Mouse (Mus musculus) hindbrain, embryonic 11.5 days (tissue): ENCODE data around the gene Utrn. TPM values are rescaled to one million over a fixed set of nuclear protein-coding genes. Genes with fewer than 3 reads are reported as not detected.

ENCODE experiments used
- ATAC-seq: fragments of 200-750 bp; cut with Nextera tagmentation; 2 replicates; pipeline ENCODE4 v1.8.0; 2017; ENCODE audit warnings: mild to moderate bottlenecking, moderate TSS enrichment, moderate library complexity; ENCODE audit not compliant: low FRiP score
- DNase-seq: peaks from one replicate; pipeline ENCODE4 v3.0.0-alpha.2; 2015; ENCODE audit warnings: low spot score
- H3K27ac ChIP-seq: fragments of 300-500 bp; sonication (generic); 2 replicates; pipeline ENCODE4 v1.5.1; 2014; ENCODE audit warnings: mild to moderate bottlenecking, low read depth, low read length
- H3K27me3 ChIP-seq: fragments of 300-500 bp; sonication (generic); 2 replicates; pipeline ENCODE4 v1.6.1; 2014; ENCODE audit warnings: mild to moderate bottlenecking, low read length, moderate library complexity, mixed read lengths; ENCODE audit not compliant: control insufficient read depth, insufficient read depth
- H3K36me3 ChIP-seq: fragments of 300-500 bp; sonication (generic); 2 replicates; pipeline ENCODE4 v1.6.1; 2014; ENCODE audit warnings: mild to moderate bottlenecking, low read length, moderate library complexity, mixed read lengths; ENCODE audit not compliant: control insufficient read depth, insufficient read depth
- H3K4me1 ChIP-seq: fragments of 300-500 bp; sonication (generic); replicated peaks from 2 replicates; pipeline ENCODE4 v1.6.1; 2014; ENCODE audit warnings: low read length, mixed read lengths; ENCODE audit not compliant: control insufficient read depth, insufficient read depth
- H3K4me2 ChIP-seq: fragments of 300-500 bp; sonication (generic); replicated peaks from 2 replicates; pipeline ENCODE4 v1.6.1; 2014; ENCODE audit warnings: mild to moderate bottlenecking, low read depth, low read length
- H3K4me3 ChIP-seq: fragments of 300-500 bp; sonication (generic); 2 replicates; pipeline ENCODE4 v1.5.1; 2014; ENCODE audit warnings: low read depth, low read length
- H3K9ac ChIP-seq: fragments of 300-500 bp; sonication (generic); 2 replicates; pipeline ENCODE4 v1.6.1; 2014; ENCODE audit warnings: low read depth, low read length
- H3K9me3 ChIP-seq: fragments of 300-500 bp; sonication (generic); 2 replicates; pipeline ENCODE4 v1.6.1; 2016; ENCODE audit warnings: low read length; ENCODE audit not compliant: control insufficient read depth
- WGBS: fragments of 180-500 bp; shearing (Covaris S2); extraction: QIAGEN DNeasy Blood & Tissue Kit; methylation state at CpG from one replicate; pipeline ENCODE4 v1.1.7; 2014; 5-methylcytosine and 5-hydroxymethylcytosine counted together
- polyA plus RNA-seq: library from polyadenylated mRNA; unstranded; fragments of >200 nt; fragmentation: Nextera tagmentation; extraction: Ambion mirVana; gene quantifications from 2 replicates; pipeline ENCODE4 v1.2.1, GENCODE M21; 2014

Gene Utrn
- polyA plus RNA-seq, 1 experiment from 2014 or later: 54.7 TPM

DNA sequence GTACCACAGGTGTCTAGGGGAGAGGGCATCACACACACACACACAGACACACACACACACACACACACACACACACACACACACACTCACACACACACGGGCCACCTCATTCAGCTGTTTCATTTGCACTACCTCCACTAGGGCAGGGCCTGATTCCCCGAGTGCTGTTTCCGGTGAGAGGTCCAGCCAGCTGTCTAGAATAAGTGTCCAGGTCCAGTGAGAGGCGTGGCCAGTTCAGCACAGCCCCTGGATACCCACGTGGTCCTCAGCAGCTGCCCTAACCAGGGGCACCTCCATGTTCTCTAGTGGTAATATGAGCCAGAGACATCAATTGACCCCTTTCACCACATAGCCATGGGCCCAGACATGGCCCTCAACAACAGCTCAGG, 35.0 kb upstream of the Utrn start:
- WGBS: 75% methylated on average over 5 of the region's 5 CpGs
- Histone ChIP-seq H3K4me2 (no peak overlapping the region), H3K9me3 (no peaks in the 10 kb centered on the region), H3K4me1 (no peaks in the 10 kb centered on the region), H3K27ac (no peak overlapping the region), H3K27me3 (no peaks in the 10 kb centered on the region), H3K36me3 (no peaks in the 10 kb centered on the region), H3K9ac (no peak overlapping the region), H3K4me3 (no peak overlapping the region)
- no peak for DNase-seq
- ATAC-seq: no peak

DNA sequence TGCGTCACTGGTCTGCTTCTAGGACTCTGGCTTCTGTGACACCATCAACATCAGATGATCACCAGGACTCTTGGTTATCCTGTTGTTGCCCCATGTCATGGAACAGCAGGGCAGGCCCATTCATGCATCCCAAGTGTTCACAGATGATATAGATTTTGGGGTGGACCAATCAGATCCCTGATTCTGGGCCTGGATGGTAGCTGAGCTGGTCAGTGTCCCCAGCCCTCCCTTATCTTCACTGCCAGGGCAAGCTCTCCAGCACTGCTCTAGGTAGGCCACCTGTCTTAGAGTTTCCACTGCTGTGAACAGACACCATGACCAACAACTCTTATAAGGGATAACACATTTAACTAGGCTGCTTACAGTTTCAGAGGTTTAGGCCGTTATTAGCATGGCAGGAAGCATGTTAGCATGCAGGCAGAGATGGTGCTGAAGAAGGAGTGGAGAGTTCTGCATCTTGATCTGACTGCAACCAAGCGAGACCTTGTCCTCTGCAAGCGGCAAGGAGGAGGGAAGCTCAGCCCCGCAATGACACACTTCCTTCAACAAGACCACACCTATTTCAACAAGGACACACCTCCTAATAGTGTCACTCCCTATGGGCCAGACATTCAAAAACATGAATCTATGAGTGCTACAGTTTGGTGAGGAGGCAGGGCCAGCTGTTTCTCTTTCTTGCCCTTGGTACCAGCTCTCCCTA, 34.4 kb upstream of the Utrn start:
- 93% methylated on average over 5 of the region's 5 CpGs for WGBS
- Histone ChIP-seq H3K4me2 (no peak overlapping the region), H3K4me3 (no peak overlapping the region), H3K27ac (no peak overlapping the region), H3K36me3 (no peaks in the 10 kb centered on the region), H3K9me3 (no peaks in the 10 kb centered on the region), H3K27me3 (no peaks in the 10 kb centered on the region), H3K9ac (no peak overlapping the region), H3K4me1 (no peaks in the 10 kb centered on the region)
- ATAC-seq: no peak
- DNase-seq: no peak

DNA sequence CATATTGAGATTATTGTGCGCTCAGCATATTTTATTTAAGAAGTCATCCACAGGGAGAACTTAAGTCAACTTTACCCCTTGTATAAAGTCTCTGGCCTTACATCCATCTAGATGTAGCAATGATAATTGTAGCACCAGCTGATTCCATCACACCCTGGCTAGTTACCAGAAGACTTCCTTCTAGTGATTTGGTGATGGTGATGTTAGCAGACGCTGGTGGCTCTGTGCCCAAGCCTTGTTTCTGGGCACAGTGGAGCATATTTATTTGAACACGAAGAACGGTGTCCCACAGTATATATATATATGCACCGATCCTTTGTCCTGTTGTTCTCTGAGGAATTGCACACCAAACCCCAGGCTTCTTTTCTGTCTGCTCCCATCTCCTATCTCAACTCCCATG, 30.7 kb upstream of the Utrn start:
- Histone ChIP-seq H3K9ac (no peak overlapping the region), H3K9me3 (no peaks in the 10 kb centered on the region), H3K27ac (no peak overlapping the region), H3K36me3 (no peaks in the 10 kb centered on the region), H3K4me1 (no peaks in the 10 kb centered on the region), H3K4me3 (no peak overlapping the region), H3K27me3 (no peaks in the 10 kb centered on the region), H3K4me2 (no peak overlapping the region)
- ATAC-seq (no peak), DNase-seq (no peak)
- WGBS: 93% methylated on average over 5 of the region's 5 CpGs

DNA sequence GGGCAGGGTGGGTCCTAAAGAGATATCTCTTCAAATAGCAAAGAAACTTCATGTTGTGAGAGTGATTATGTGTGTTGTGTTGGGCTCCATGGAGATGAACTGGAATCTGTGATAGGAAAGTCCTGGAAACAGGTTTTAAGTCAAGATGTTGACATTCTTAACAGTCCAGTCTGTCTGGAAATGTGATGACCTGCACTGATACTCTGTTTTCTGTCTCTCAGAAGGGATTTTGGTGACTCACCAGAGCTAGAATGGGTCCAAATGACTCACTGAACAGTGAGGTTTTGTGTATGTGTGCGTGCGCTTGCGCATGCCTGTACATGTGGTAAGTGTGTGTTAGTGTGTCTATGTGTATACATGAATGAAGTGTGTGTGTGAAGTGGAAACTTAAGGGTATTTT, 24.2 kb upstream of the Utrn start:
- no peak overlapping the region for H3K4me2 ChIP-seq
- no peak for DNase-seq
- H3K9ac ChIP-seq: no peak overlapping the region
- WGBS: 95% methylated on average over 3 of the region's 3 CpGs
- no peaks in the 10 kb centered on the region for H3K9me3 ChIP-seq
- H3K27me3 ChIP-seq: no peaks in the 10 kb centered on the region
- no peaks in the 10 kb centered on the region for H3K4me1 ChIP-seq
- no peak for ATAC-seq
- H3K4me3 ChIP-seq: no peak overlapping the region
- H3K27ac ChIP-seq: no peak overlapping the region
- no peaks in the 10 kb centered on the region for H3K36me3 ChIP-seq

DNA sequence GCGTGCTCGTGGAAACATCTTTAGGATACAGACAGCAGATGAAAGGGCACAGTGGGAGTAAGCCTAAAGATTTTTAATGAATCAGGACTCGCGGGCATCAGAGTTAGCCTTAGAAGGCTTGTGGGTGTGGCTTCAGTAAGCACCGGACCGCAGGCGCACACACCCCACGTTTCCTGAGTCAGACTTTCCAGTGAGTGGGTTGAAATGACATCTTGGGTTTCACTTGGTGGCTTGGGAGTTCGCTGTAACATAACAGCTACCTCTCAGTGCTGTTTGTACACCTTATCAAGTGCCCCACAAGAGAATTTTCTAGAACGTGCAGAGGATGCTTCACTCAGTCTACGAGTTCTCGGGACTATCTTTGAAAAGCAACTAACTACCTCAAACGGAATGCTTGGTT, 19.2 kb upstream of the Utrn start:
- no peak overlapping the region for H3K9ac ChIP-seq
- no peak for DNase-seq
- no peaks in the 10 kb centered on the region for H3K4me1 ChIP-seq
- WGBS: 81% methylated on average over 13 of the region's 13 CpGs
- no peak overlapping the region for H3K27ac ChIP-seq
- H3K4me3 ChIP-seq: no peak overlapping the region
- no peaks in the 10 kb centered on the region for H3K27me3 ChIP-seq
- H3K36me3 ChIP-seq: no peaks in the 10 kb centered on the region
- ATAC-seq: no peak
- H3K9me3 ChIP-seq: no peaks in the 10 kb centered on the region
- H3K4me2 ChIP-seq: no peak overlapping the region

DNA sequence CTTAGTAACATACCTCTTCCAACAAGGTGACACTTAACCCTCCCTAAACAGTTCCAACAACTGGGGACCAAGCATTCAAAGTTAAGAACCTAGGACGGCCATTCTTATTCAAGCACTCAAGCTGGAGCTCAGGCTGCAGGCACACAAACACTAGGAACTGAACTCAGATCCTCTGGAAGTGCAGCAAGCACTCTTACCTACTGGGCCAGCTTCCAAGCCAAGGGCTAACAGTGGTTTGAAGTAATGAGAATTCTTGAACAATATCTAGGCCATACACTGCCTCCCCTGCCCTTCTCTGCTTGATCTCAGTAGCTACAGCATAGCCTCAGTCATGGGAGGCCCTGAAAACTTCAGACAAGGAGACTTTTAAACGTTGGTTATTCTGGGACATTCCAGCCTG, 18.6 kb upstream of the Utrn start:
- H3K27ac ChIP-seq: no peak overlapping the region
- H3K9me3 ChIP-seq: no peaks in the 10 kb centered on the region
- H3K9ac ChIP-seq: no peak overlapping the region
- ATAC-seq (no peak), DNase-seq (no peak)
- no peak overlapping the region for H3K4me3 ChIP-seq
- H3K27me3 ChIP-seq: no peaks in the 10 kb centered on the region
- H3K4me1 ChIP-seq: no peaks in the 10 kb centered on the region
- WGBS: 73% methylated on average over 2 of the region's 2 CpGs
- no peaks in the 10 kb centered on the region for H3K36me3 ChIP-seq
- no peak overlapping the region for H3K4me2 ChIP-seq

DNA sequence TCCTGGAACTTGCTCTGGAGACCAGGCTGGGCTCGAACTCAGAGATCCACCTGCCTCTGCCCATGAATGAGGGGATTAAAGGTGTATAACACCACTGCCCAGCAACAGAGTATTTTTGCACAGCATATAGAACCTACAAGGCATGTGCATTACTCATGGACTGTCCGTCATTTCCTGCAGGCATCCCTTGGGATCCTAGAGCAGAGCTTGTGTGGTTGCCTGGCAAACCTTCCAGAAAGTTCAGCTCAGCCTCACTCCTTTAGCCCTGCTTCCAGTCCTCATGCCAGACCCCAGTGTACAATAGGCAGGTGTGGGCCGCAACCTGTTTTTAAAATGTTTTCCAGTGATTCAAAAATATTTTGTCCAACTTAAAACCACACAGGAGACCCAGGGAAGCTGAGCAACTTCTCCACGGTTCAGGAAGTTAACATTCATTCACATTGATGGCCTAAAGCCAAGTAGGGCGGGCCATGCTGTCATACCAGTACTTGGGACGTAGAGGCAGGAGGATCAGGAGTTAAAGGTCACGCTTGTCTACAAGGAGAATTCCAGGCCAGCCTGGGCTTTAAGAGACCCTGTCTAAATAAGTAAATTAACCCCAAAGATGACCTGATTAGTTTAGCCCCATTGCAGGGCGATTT, 15.3 kb upstream of the Utrn start:
- Histone ChIP-seq H3K4me2 (no peak overlapping the region), H3K27me3 (no peaks in the 10 kb centered on the region), H3K9ac (no peak overlapping the region), H3K4me3 (no peak overlapping the region), H3K9me3 (no peaks in the 10 kb centered on the region), H3K36me3 (no peaks in the 10 kb centered on the region), H3K4me1 (no peaks in the 10 kb centered on the region), H3K27ac (no peak overlapping the region)
- DNase-seq (no peak), ATAC-seq (no peak)
- 61% methylated on average over 8 of the region's 8 CpGs for WGBS

DNA sequence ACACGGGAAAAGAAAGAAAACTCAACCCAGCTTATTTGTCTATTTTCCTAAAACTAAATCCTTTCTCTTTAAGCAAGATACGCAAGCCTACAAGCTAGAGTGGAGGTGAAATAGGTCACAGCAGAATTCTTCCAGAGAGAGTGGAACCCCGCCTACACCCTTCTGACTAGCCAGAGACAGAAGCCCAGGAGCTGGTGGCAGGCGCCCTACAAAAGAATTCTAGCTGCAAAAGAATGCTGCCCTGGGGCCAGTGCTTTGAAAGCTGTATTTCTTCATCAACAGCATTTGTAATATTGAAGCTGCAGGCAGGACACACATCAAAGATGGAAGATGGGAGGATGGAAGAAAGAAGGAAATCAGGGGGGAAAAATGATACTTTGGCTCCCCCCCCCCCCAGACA, 12.7 kb upstream of the Utrn start:
- no peak for DNase-seq
- ATAC-seq: no peak
- H3K4me2 ChIP-seq: no peak overlapping the region
- H3K36me3 ChIP-seq: no peaks in the 10 kb centered on the region
- H3K9ac ChIP-seq: no peak overlapping the region
- no peak overlapping the region for H3K27ac ChIP-seq
- no peaks in the 10 kb centered on the region for H3K27me3 ChIP-seq
- 84% methylated on average over 4 of the region's 4 CpGs for WGBS
- no peak overlapping the region for H3K4me3 ChIP-seq
- H3K9me3 ChIP-seq: no peaks in the 10 kb centered on the region
- peaks cover 3% of the 10 kb centered on the region; the same call in 1 of the 2 replicates for H3K4me1 ChIP-seq

DNA sequence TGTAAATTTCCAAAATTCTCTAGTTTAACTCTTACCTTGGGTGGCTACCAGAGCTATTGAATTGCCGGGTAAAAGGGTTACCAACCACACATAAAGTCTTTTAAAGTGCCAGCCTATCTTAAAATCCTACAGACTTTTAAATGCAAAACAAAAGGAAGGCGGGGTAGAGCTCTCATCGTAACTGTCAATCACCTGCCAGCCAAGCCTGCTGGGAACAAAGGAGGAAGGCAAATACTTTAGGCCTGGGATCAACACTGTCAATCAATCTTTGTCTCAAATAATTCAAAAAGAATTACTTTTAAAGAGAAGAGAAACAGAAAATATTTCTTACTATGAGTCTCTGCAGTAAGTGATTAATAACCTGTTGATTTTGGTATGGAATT, 10.1 kb upstream of the Utrn start:
- DNase-seq (peak; percentile 52), ATAC-seq (peak; percentile 77)

More for the DNA sequence above, 10.1 kb upstream of the Utrn start:
- no peak overlapping the region for H3K4me3 ChIP-seq
- no peaks in the 10 kb centered on the region for H3K9me3 ChIP-seq
- WGBS: 3% methylated on average over 3 of the region's 3 CpGs
- no peak overlapping the region for H3K9ac ChIP-seq
- no peak overlapping the region for H3K27ac ChIP-seq
- no peak overlapping the region for H3K4me2 ChIP-seq
- H3K36me3 ChIP-seq: no peaks in the 10 kb centered on the region
- no peaks in the 10 kb centered on the region for H3K27me3 ChIP-seq
- H3K4me1 ChIP-seq: peaks cover 3% of the 10 kb centered on the region; the same call in 1 of the 2 replicates
